Mouse (Mus musculus) right cerebral cortex, postnatal 4 days (tissue): ENCODE data around the gene Mfap2.

ENCODE experiments used
- DNase-seq: peaks from one replicate; pipeline ENCODE4 v3.0.0-alpha.2; 2022

The Mfap2 gene

GRCm38 (mm10) chr4:141010118-141010517, at the start of gene Mfap2:
TSS of gene Mfap2 (plus strand) at chr4:141010418.
- DNase-seq: no peak

GRCm38 (mm10) chr4:140960781-140961466, 49.3 kb upstream of the Mfap2 start, which contains the start of gene Sdhb:
TSS of gene Sdhb (plus strand) at chr4:140961203.
- DNase-seq: peak; percentile 91

- DNase-seq: no peak
Measured at GRCm38 (mm10) chr4:140961467-140962206, 48.6 kb upstream of the Mfap2 start.

GRCm38 (mm10) chr4:140962207-140962909, 47.9 kb upstream of the Mfap2 start:
- DNase-seq: no peak

GRCm38 (mm10) chr4:140962950-140963349, 47.3 kb upstream of the Mfap2 start:
- no peak for DNase-seq

- no peak for DNase-seq
Measured at GRCm38 (mm10) chr4:140963941-140964597, 46.1 kb upstream of the Mfap2 start.

- peak; percentile 66 for DNase-seq
Measured at GRCm38 (mm10) chr4:140964620-140965019, 45.6 kb upstream of the Mfap2 start.

GRCm38 (mm10) chr4:140967386-140968159, 42.6 kb upstream of the Mfap2 start:
- DNase-seq: no peak

GRCm38 (mm10) chr4:140971691-140972090, 38.5 kb upstream of the Mfap2 start:
- no peak for DNase-seq

- DNase-seq: no peak
Measured at GRCm38 (mm10) chr4:140974408-140974807, 35.8 kb upstream of the Mfap2 start.

GRCm38 (mm10) chr4:140975356-140975755, 34.9 kb upstream of the Mfap2 start:
- DNase-seq: no peak

- no peak for DNase-seq
Measured at GRCm38 (mm10) chr4:140977278-140977677, 32.9 kb upstream of the Mfap2 start.

- no peak for DNase-seq
Measured at GRCm38 (mm10) chr4:140977886-140978692, 32.1 kb upstream of the Mfap2 start.

- no peak for DNase-seq
Measured at GRCm38 (mm10) chr4:140981605-140982004, 28.6 kb upstream of the Mfap2 start.

- no peak for DNase-seq
Measured at GRCm38 (mm10) chr4:140982808-140983207, 27.4 kb upstream of the Mfap2 start.

GRCm38 (mm10) chr4:140983442-140983841, 26.8 kb upstream of the Mfap2 start:
- DNase-seq: no peak

- DNase-seq: no peak
Measured at GRCm38 (mm10) chr4:140984544-140984943, 25.7 kb upstream of the Mfap2 start.

GRCm38 (mm10) chr4:140986024-140986710, 24.1 kb upstream of the Mfap2 start:
- no peak for DNase-seq

GRCm38 (mm10) chr4:140986711-140987395, 23.4 kb upstream of the Mfap2 start, which contains the start of gene Atp13a2:
TSS of gene Atp13a2 (plus strand) at chr4:140986873.
- DNase-seq: peak; percentile 92

- no peak for DNase-seq
Measured at GRCm38 (mm10) chr4:140987476-140987875, 22.7 kb upstream of the Mfap2 start.
